Mouse (Mus musculus): ENCODE measurements around the gene Bcl7a. TPM values are rescaled to one million over a fixed set of nuclear protein-coding genes. Genes with fewer than 3 reads are reported as not detected.

The Bcl7a gene
- polyA plus RNA-seq, 1 experiment from 2014 or later, result 41.7 TPM

DNA sequence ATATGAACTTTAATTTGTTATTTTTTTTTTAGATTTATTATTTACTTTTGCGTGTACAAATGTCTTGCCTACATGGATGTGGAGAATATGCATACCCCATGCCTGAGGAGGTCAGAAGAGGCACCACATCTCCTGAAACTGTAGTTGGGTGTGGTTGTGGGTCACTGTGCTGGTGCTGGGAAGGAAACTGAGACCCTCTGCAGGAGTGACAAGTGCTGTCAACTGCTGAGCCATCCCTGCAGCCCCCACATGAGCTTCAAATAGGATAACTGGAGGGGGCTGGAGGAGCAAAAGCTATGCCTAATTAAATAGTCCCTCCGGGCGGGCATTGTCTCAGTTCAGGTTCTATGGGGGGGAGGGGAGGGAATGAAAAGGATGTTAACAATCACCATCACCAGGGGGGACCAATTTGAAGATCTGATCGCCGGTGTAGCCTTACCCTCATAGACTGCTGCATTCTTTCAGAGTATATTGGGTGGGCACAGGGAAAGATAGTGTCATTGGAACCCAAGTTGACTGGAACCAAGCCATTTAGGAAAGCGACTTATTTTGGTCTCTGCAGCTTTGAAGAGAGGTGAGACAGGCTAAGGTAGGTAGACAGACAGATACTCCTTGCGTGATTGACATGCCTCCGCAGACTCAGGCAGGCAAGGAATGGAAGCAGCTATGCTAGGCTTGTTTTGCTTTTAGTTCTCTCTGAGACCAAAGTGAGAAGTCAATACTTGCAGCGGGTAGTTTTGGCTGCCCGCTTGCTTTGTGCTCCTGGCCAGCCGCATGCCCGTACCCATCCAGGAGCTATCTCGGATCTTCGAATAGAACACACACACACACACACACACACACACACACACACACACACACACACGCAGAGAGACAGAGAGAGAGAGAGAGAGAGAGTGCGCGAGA lies 47.2 kb downstream of the Bcl7a start:
- DNase-seq (ENCODE audit: low spot score), result no peak
- Histone ChIP-seq H3K4me3 (peak overlapping the region; percentile 57), H3K9me3 (no peaks in the 10 kb centered on the region), H3K27ac (replicated peaks) (peak overlapping the region; percentile 51), H3K36me3 (replicated peaks) (no peaks in the 10 kb centered on the region), H3K27me3 (replicated peaks; ENCODE audit: low read depth, poor library complexity, severe bottlenecking) (no peaks in the 10 kb centered on the region), H3K4me1 (peaks cover 43% of the 10 kb centered on the region)
- WGBS, result 2% methylated on average over 16 of the region's 17 CpGs

DNA sequence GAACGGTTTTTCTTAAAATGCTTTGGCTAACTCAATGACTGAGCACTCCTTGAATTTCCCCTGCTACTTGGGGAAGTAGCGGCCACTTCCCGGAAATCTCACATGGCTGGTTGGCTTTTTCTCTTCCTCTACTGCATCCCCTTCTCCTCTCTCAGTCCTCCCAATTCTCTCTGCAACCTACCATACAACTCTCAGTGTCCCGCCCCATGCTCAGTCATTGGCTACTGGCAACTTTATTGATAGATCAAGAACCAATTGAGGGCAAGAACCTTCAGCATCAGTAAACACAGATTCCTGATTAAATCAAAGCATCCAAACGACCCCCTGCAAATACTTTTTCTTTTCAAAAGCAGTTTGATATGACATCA lies 47.8 kb downstream of the Bcl7a start:
- 7% methylated on average over 5 of the region's 5 CpGs for WGBS
- Histone ChIP-seq H3K9me3 (no peaks in the 10 kb centered on the region), H3K4me1 (peaks cover 49% of the 10 kb centered on the region), H3K27me3 (replicated peaks; ENCODE audit: low read depth, poor library complexity, severe bottlenecking) (no peaks in the 10 kb centered on the region), H3K36me3 (replicated peaks) (no peaks in the 10 kb centered on the region), H3K27ac (replicated peaks) (peak overlapping the region; percentile 51), H3K4me3 (peak overlapping the region; percentile 57)
- DNase-seq (ENCODE audit: low spot score), result peak; percentile 59

DNA sequence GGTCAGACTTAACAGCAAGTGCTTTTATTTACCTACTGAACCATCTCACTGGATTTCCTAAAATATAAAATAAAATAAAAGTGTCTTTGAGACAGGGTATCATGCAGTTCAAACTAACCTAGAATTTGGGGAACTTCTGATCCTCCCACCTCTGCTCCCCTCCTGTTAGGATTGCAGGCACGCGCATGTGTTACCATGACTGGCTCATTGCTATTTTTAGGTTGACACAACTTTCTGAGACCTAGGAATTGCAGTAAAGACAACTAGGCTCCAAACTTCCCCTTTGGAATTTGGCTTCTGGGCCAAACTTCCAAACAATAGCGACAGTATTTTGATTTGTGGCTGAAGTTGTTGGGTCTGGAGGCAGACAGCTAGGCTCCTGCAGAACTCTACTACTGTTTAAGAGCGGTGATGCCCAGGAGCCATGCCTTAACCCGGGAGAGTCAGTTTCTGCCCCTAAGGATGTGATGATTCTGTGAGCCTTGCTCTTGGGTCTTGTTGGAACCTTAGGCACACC lies 50.2 kb downstream of the Bcl7a start:
- Histone ChIP-seq H3K36me3 (replicated peaks) (peaks cover 4% of the 10 kb centered on the region; the same call in 1 of the 2 replicates), H3K9me3 (no peaks in the 10 kb centered on the region), H3K4me3 (peak overlapping the region; percentile 97), H3K27me3 (replicated peaks; ENCODE audit: low read depth, poor library complexity, severe bottlenecking) (no peaks in the 10 kb centered on the region), H3K4me1 (peaks cover 61% of the 10 kb centered on the region), H3K27ac (replicated peaks) (peak overlapping the region; percentile 95)
- 31% methylated on average over 5 of the region's 5 CpGs for WGBS
- DNase-seq (ENCODE audit: low spot score), result no peak

DNA sequence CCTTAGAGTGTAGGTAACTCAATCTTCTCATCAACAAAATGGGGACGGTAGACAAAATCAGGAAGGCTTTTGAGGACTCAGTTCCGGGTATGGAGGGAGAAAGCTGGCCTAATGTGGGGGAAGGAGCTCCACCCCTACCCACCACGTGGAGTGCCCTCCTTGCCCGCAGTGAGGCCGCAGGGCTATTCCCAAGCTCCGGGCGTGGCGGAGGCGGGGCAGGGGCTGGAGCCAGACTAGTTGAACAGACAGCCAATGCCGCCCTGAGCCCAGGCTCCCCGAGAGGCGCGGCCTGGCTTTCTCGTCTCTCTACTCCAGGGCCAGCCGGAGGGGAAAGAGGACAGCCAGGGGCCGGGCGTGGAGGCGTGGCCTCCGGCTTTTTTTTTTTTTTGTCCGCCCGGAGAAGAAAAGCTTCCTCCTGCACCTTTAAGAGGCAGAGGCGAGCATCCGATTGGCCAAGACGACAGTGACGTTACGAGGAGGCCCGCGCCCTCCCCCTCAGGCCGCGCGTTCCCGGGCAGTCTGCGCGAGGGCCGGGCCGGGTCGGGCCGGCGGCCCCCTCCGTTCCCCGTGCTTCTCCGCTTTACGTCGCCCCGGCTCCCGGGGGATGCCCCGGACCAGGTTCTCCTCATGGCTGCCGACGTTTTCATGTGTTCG lies 50.8 kb downstream of the Bcl7a start, which contains the start of gene Mlxip:
Gene Mlxip (plus strand): TSS at position 496 of the 654 bp plus-strand sequence.
- DNase-seq (ENCODE audit: low spot score), result peak; percentile 96
- Histone ChIP-seq H3K36me3 (replicated peaks) (peaks cover 4% of the 10 kb centered on the region; the same call in 1 of the 2 replicates), H3K27me3 (replicated peaks; ENCODE audit: low read depth, poor library complexity, severe bottlenecking) (no peaks in the 10 kb centered on the region), H3K27ac (replicated peaks) (peak within 1 kb of the TSS; percentile 95), H3K9me3 (no peaks in the 10 kb centered on the region), H3K4me1 (peaks cover 61% of the 10 kb centered on the region), H3K4me3 (peak within 1 kb of the TSS; percentile 97)
- WGBS, result under 1% methylated on average over 50 of the region's 50 CpGs

DNA sequence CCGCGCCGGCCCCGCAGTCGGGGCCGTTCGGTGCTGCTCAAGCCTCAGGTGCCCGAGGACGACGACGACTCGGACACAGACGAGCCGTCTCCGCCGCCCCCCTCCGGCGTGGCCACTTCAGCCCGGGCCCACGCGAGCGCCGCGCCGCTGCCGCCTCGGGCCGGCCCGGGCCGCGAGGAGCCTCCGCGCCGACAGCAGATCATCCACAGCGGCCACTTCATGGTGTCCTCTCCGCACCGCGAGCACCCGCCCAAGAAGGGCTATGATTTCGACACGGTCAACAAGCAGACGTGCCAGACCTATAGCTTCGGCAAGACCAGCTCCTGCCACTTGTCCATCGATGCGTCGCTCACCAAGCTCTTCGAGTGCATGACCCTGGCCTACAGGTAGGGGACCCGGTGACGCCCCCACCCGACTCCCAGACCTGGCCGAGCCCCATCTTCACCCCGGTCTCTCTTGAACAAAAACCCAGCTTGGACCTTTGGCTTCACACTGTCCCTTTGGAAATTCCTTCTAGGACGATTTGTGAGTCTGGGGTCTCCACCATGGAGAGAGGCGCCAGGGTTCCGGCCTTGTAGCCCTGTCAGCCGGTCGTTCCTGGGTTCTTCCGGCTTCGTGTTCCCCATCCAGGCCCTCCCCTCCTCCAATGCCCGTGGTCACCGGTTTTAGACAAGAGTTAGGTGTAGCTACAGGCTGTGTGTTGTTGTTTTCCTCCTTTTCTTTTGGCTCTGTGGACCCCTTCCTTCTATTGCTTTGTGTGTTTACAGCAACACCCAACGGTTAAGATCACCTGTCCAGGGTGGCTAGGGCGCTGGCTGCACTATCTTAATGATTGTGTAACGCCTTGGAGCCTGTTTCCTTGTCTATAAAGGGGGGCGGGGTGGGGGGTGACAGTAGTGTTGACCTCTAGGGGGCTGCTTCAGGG lies 51.6 kb downstream of the Bcl7a start:
- Histone ChIP-seq H3K27me3 (replicated peaks; ENCODE audit: low read depth, poor library complexity, severe bottlenecking) (no peaks in the 10 kb centered on the region), H3K4me1 (peaks cover 54% of the 10 kb centered on the region), H3K4me3 (peak overlapping the region; percentile 97), H3K9me3 (no peaks in the 10 kb centered on the region), H3K27ac (replicated peaks) (peak overlapping the region; percentile 95), H3K36me3 (replicated peaks) (peaks cover 4% of the 10 kb centered on the region; the same call in 1 of the 2 replicates)
- under 1% methylated on average over 65 of the region's 65 CpGs for WGBS
- peak; percentile 62 for DNase-seq (ENCODE audit: low spot score)

DNA sequence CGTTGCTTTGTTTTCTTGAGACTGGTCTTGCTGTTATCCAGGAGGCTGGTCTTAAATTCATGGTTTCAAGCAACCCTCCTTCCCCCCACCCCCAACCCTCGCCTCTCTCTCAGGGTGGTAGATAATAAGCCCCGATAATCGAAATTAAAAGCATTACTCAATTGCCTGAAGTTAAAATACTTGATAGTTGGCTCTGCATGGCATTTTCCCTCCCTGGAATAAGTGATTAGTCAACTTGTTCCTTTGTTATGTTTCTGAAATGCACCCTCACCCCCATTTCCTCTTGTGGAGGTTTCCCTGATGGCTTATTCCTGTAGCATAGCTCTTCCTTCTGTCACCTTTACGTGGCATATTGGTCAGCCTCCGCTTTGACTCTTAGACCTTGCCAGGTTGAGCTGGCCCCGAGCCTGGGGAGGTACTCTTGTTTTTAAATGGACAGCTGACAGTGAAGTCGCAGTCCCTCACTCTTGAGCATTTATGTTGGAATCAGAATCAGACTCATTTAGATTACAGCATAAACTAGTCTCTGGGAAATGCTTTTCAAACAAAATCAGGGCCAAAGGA lies 53.3 kb downstream of the Bcl7a start:
- Histone ChIP-seq H3K27me3 (replicated peaks; ENCODE audit: low read depth, poor library complexity, severe bottlenecking) (no peaks in the 10 kb centered on the region), H3K4me3 (peak overlapping the region; percentile 97; the same call in 1 of the 2 replicates), H3K36me3 (replicated peaks) (peaks cover 4% of the 10 kb centered on the region; the same call in 1 of the 2 replicates), H3K9me3 (no peaks in the 10 kb centered on the region), H3K27ac (replicated peaks) (no peak overlapping the region), H3K4me1 (peaks cover 41% of the 10 kb centered on the region)
- 75% methylated on average over 8 of the region's 8 CpGs for WGBS
- DNase-seq (ENCODE audit: low spot score), result no peak

DNA sequence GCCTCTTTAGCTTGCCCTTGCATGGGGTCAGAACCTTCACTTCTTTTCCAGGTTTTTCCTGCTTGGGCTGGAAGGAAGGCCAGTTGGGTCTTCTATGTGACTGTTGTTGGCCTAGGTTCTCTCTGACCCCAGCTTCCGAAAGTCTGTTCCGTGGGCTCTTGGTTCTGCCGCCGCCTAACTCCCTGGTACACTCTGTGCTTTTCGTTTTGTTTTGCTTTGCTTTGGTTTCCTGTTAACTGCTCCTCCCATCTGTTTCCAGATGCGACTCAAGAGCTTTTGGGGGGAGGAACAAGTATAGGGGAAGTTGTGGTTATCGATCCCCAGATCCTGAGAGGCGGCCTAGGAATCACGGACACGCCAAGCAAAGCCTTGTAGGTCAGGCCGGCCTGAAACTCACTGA lies 54.2 kb downstream of the Bcl7a start:
- Histone ChIP-seq H3K27me3 (replicated peaks; ENCODE audit: low read depth, poor library complexity, severe bottlenecking) (no peaks in the 10 kb centered on the region), H3K36me3 (replicated peaks) (peaks cover 4% of the 10 kb centered on the region; the same call in 1 of the 2 replicates), H3K9me3 (no peaks in the 10 kb centered on the region), H3K4me3 (peak overlapping the region; percentile 23), H3K4me1 (peaks cover 41% of the 10 kb centered on the region), H3K27ac (replicated peaks) (no peak overlapping the region)
- DNase-seq (ENCODE audit: low spot score), result no peak
- WGBS, result 80% methylated on average over 11 of the region's 11 CpGs

DNA sequence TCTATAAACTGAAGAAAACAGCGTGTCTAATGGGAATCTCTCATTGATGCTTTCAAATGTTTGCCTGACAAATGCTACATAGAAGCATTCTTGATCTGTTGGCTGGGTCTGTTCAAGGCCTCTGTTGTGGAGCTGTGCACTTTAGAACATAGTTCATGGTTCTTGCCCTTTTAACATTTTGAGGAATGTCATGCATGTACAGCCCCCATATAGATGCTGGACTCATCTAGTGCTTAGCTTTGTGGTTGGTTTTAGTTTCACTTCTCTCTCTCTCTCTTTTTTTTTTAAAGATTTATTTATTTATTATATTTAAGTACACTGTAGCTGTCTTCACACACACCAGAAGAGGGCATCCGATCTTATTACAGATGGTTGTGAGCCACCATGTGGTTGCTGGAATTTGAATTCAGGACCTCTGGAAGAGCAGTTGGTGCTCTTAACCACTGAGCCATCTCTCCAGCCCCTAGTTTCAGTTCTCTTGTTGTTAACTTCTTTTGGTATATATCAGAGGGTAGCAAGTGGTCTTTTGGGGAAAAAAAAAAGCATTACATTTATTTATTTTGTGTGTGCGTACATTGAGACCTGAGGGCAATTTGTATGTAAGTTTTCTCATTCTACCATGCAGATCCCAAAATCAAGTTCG lies 55.3 kb downstream of the Bcl7a start:
- Histone ChIP-seq H3K4me3 (no peak overlapping the region), H3K27me3 (replicated peaks; ENCODE audit: low read depth, poor library complexity, severe bottlenecking) (no peaks in the 10 kb centered on the region), H3K36me3 (replicated peaks) (peaks cover 4% of the 10 kb centered on the region; the same call in 1 of the 2 replicates), H3K9me3 (no peaks in the 10 kb centered on the region), H3K4me1 (peaks cover 34% of the 10 kb centered on the region), H3K27ac (replicated peaks) (no peak overlapping the region)
- DNase-seq (ENCODE audit: low spot score), result no peak
- 91% methylated on average over 4 of the region's 4 CpGs for WGBS

DNA sequence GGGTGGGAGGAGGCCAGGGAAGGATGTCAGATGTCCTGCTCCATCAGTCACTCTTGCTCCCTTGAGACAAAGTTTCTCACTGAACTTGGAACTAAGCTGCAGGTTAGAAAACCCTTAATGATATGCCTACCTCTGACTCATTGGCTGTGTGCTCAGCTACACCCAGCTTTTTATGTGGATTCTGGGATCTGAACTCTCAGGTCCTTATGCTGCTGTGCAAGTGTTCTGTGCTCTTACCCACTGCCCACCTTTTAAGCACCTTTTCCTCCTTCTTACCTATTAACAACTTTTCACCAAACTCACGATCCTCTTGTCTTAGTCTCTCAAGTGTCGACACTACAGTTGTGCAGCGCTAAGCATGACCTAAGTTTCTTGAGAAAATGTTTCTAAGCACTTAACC lies 60.8 kb downstream of the Bcl7a start:
- Histone ChIP-seq H3K4me1 (0 out of 2 replicates have a peak, but pooled peaks cover 5% of the 10 kb centered on the region), H3K4me3 (no peak overlapping the region), H3K36me3 (replicated peaks) (peaks cover 6% of the 10 kb centered on the region; the same call in 1 of the 2 replicates), H3K27ac (replicated peaks) (no peak overlapping the region), H3K9me3 (no peaks in the 10 kb centered on the region), H3K27me3 (replicated peaks; ENCODE audit: low read depth, poor library complexity, severe bottlenecking) (no peaks in the 10 kb centered on the region)
- no peak for DNase-seq (ENCODE audit: low spot score)
- 96% methylated on average over 3 of the region's 3 CpGs for WGBS

DNA sequence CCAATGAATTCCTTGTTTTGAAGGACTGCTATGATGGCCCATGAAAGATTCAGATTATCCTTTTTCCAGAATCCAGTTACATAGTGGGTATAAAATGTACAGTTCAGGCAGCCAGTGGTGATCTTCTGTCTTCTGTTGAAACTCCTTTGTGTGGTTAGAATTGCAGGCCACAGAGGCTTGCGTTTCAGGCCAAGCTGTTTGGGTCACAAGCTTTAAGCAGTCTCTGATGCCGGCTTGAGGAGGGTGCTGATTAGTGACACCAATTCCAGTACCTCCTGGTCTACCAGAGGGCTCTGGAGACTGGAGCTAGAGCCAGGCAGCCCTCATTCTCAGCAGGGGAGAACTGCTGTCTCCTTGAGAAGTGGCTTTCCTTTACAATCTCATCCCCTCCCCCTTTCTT lies 63.3 kb downstream of the Bcl7a start:
- Histone ChIP-seq H3K27ac (replicated peaks) (no peak overlapping the region), H3K4me3 (no peak overlapping the region), H3K27me3 (replicated peaks; ENCODE audit: low read depth, poor library complexity, severe bottlenecking) (no peaks in the 10 kb centered on the region), H3K9me3 (no peaks in the 10 kb centered on the region), H3K4me1 (0 out of 2 replicates have a peak, but pooled peaks cover 5% of the 10 kb centered on the region), H3K36me3 (replicated peaks) (peaks cover 28% of the 10 kb centered on the region)
- DNase-seq (ENCODE audit: low spot score), result no peak
- 57% methylated on average over 2 of the region's 2 CpGs for WGBS

DNA sequence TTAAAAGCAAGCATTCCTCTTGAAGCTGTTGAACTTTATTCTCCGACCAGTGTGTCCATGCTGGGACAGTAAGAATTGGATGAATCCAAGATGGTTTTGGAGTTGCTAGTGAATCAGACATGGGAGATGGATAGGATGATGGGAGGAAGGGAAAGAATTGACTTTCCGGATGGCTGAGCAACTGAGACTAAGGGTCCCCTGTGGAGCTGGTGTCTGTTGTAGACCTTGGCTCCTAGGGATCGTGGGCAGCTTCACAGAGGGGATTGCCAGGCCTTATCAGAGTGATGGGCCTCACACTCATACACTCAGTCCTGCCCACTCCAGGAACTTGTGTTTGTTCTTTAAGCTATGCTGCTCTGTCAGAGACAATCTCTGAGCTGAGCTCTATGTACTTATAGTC lies 64.5 kb downstream of the Bcl7a start:
- Histone ChIP-seq H3K4me1 (0 out of 2 replicates have a peak, but pooled peaks cover 5% of the 10 kb centered on the region), H3K27ac (replicated peaks) (no peak overlapping the region), H3K9me3 (no peaks in the 10 kb centered on the region), H3K36me3 (replicated peaks) (peaks cover 28% of the 10 kb centered on the region), H3K27me3 (replicated peaks; ENCODE audit: low read depth, poor library complexity, severe bottlenecking) (no peaks in the 10 kb centered on the region), H3K4me3 (no peak overlapping the region)
- WGBS, result 67% methylated on average over 3 of the region's 3 CpGs
- no peak for DNase-seq (ENCODE audit: low spot score)

All from embryonic facial prominence, embryonic 10.5 days (tissue).